Mouse (Mus musculus) megakaryocyte, embryonic 14.5 days (primary cell): Measurements from ENCODE around the gene Paqr3.

ENCODE experiments used
- FLI1 ChIP-seq: IDR thresholded peaks from 2 replicates; pipeline ENCODE4 v1.6.1; 2012; ENCODE audit warnings: low read length, inconsistent platforms, mixed read lengths
- GATA1 ChIP-seq: IDR thresholded peaks from 3 replicates; pipeline ENCODE4 v1.6.1; 2012; ENCODE audit warnings: mixed read lengths, low read length, inconsistent platforms, borderline replicate concordance

- TF ChIP-seq GATA1, result no peak
- TF ChIP-seq FLI1, result no peak
Observed at GRCm38 (mm10) chr5:97077676-97078075, 33.7 kb downstream of the Paqr3 start.
